Mouse (Mus musculus): ENCODE results near the gene Bmt2.

DNA sequence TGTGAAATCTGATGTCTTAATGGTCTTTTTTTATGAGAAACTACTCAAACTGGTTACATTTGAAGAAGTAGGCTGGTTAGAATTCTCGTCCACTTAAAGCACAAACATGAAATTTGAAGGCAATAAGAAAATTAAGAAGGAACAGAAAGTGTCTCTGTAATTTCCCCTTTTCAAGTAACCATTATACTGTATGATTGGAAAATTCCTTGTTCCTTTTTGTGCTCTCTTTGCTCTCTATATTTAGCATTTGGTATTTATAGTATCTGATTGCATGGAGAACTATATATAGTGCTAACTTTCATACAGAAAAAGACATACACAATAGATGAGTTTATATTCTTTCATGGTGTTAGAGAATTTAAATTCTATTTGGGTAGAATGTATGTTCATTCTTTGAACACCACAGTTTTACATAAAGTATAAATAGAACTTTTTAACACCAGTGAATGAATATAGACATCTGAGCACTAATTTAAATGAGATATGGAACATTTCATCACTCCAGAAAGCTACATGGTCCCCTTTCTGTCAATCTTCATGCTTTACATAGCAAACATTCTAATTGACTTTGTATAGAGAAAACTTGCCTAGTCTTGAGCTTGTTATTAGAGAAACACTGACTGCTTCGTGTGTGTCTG lies 14.0 kb upstream of the Bmt2 start:
- TF ChIP-seq CTCF (IDR thresholded peaks at IDR 0.05; ENCODE audit: extremely low read depth, insufficient read depth, insufficient read length, insufficient replicate concordance) (no peak), POLR2A (IDR thresholded peaks at IDR 0.05; ENCODE audit: low read depth, low read length) (no peak)

Measured in spleen, adult 2 months (tissue).